Mouse (Mus musculus) erythroblast, embryonic 14.5 days (primary cell): ENCODE results near the gene Tmem135.

ENCODE experiments used
- GATA1 ChIP-seq: IDR thresholded peaks from 2 replicates; pipeline ENCODE4 v1.6.1; 2012; ENCODE audit warnings: low read length, inconsistent platforms, mixed read lengths
- TAL1 ChIP-seq: IDR thresholded peaks from 3 replicates; pipeline ENCODE4 v1.6.1; 2012; ENCODE audit warnings: low read length, inconsistent platforms, mixed read lengths

GRCm38 (mm10) chr7:89412094-89412493 is 8.1 kb upstream of the Tmem135 start:
- no peak for TF ChIP-seq GATA1
- no peak for TF ChIP-seq TAL1
